Mouse (Mus musculus) brain, embryonic 18.5 days (tissue): ENCODE measurements around the gene Oscar.

ENCODE experiments used
- DNase-seq: peaks from one replicate; pipeline ENCODE4 v3.0.0-alpha.2; 2012; ENCODE audit warnings: low read depth, low spot score

The Oscar gene

GRCm38 (mm10) chr7:3616057-3616388 lies at the start of gene Oscar:
Gene Oscar, minus strand, starts transcription at chr7:3616157.
- DNase-seq: no peak

- peak; percentile 98 for DNase-seq
Measured at GRCm38 (mm10) chr7:3665215-3666114, 49.5 kb upstream of the Oscar start, which contains the start of gene Leng1. Gene Leng1, minus strand, starts transcription at chr7:3665840.

- DNase-seq: no peak
Measured at GRCm38 (mm10) chr7:3664524-3665214, 48.7 kb upstream of the Oscar start.

GRCm38 (mm10) chr7:3658578-3658977 lies 42.6 kb upstream of the Oscar start:
- DNase-seq: no peak

GRCm38 (mm10) chr7:3656966-3657365 lies 41.0 kb upstream of the Oscar start:
- no peak for DNase-seq

- DNase-seq: no peak
Measured at GRCm38 (mm10) chr7:3646641-3647040, 30.7 kb upstream of the Oscar start.

GRCm38 (mm10) chr7:3646188-3646587 lies 30.2 kb upstream of the Oscar start:
- no peak for DNase-seq

GRCm38 (mm10) chr7:3645488-3646025 lies 29.6 kb upstream of the Oscar start:
- DNase-seq: no peak

GRCm38 (mm10) chr7:3644672-3645487 lies 28.9 kb upstream of the Oscar start, which contains the start of gene Cnot3:
Gene Cnot3, plus strand, starts transcription at chr7:3645268.
- DNase-seq: peak; percentile 100

GRCm38 (mm10) chr7:3644348-3644671 lies 28.4 kb upstream of the Oscar start:
- DNase-seq: no peak

GRCm38 (mm10) chr7:3643843-3644242 lies 27.9 kb upstream of the Oscar start:
- DNase-seq: no peak

- DNase-seq: no peak
Measured at GRCm38 (mm10) chr7:3643412-3643811, 27.5 kb upstream of the Oscar start.

- no peak for DNase-seq
Measured at GRCm38 (mm10) chr7:3630478-3630815, 14.5 kb upstream of the Oscar start.

GRCm38 (mm10) chr7:3629543-3630477 lies 13.9 kb upstream of the Oscar start, which contains the start of the genes Tfpt and Prpf31:
Gene Tfpt, minus strand, starts transcription at chr7:3629929.
Gene Prpf31, plus strand, starts transcription at chr7:3629985.
- DNase-seq: peak; percentile 94

GRCm38 (mm10) chr7:3629030-3629429 lies 13.1 kb upstream of the Oscar start:
- DNase-seq: no peak

- DNase-seq: peak; percentile 88
Measured at GRCm38 (mm10) chr7:3617242-3617995, 1.5 kb upstream of the Oscar start, which contains the start of gene Ndufa3. Gene Ndufa3, plus strand, starts transcription at chr7:3617373.

- no peak for DNase-seq
Measured at GRCm38 (mm10) chr7:3616389-3617241, 658 bp upstream of the Oscar start.

GRCm38 (mm10) chr7:3614021-3614420 lies 1.9 kb downstream of the Oscar start:
- no peak for DNase-seq

GRCm38 (mm10) chr7:3611006-3611405 lies 5.0 kb downstream of the Oscar start:
- no peak for DNase-seq
